Mouse (Mus musculus) heart, embryonic 12.5 days (tissue): Measurements from ENCODE around the gene Lmna. TPM values are rescaled to one million over a fixed set of nuclear protein-coding genes. Genes with fewer than 3 reads are reported as not detected.

Experiments used
- ATAC-seq: fragments of 200-750 bp; cut with Nextera tagmentation; 2 replicates; pipeline ENCODE4 v1.8.0; 2017; ENCODE audit warnings: moderate TSS enrichment, moderate library complexity; ENCODE audit not compliant: insufficient number of reproducible peaks, low FRiP score
- H3K27ac ChIP-seq: fragments of 300-500 bp; sonication (generic); 2 replicates; pipeline ENCODE4 v1.5.1; 2016; ENCODE audit warnings: mild to moderate bottlenecking, moderate library complexity; ENCODE audit not compliant: poor library complexity, severe bottlenecking
- H3K27me3 ChIP-seq: fragments of 300-500 bp; sonication (generic); replicated peaks from 2 replicates; pipeline ENCODE4 v1.6.1; 2016; ENCODE audit warnings: mild to moderate bottlenecking, moderate library complexity
- H3K36me3 ChIP-seq: fragments of 300-500 bp; sonication (generic); 2 replicates; pipeline ENCODE4 v1.6.1; 2016; ENCODE audit warnings: mild to moderate bottlenecking, moderate library complexity
- H3K4me1 ChIP-seq: fragments of 300-500 bp; sonication (generic); replicated peaks from 2 replicates; pipeline ENCODE4 v1.6.1; 2016; ENCODE audit warnings: mild to moderate bottlenecking
- H3K4me2 ChIP-seq: fragments of 300-500 bp; sonication (generic); 2 replicates; pipeline ENCODE4 v1.6.1; 2016; ENCODE audit warnings: mild to moderate bottlenecking, moderate library complexity
- H3K4me3 ChIP-seq: fragments of 300-500 bp; sonication (generic); 2 replicates; pipeline ENCODE4 v1.5.1; 2016; ENCODE audit warnings: mild to moderate bottlenecking
- H3K9ac ChIP-seq: fragments of 300-500 bp; sonication (generic); 2 replicates; pipeline ENCODE4 v1.6.1; 2016; ENCODE audit warnings: mild to moderate bottlenecking, moderate library complexity
- H3K9me3 ChIP-seq: fragments of 300-500 bp; sonication (generic); replicated peaks from 2 replicates; pipeline ENCODE4 v1.6.1; 2016; ENCODE audit warnings: mild to moderate bottlenecking, moderate library complexity
- whole genome bisulfite sequencing: fragments of 180-500 bp; shearing (Covaris S2); methylation state at CpG from one replicate; pipeline ENCODE4 v1.1.7; 2016; 5-methylcytosine and 5-hydroxymethylcytosine counted together
- polyA plus RNA-seq: library from polyadenylated mRNA; unstranded; fragments of >200 nt; fragmentation: Nextera tagmentation; extraction: Ambion mirVana; gene quantifications from 2 replicates; pipeline ENCODE4 v1.2.1, GENCODE M21; 2016

Gene Lmna
- polyA plus RNA-seq, 1 experiment from 2014 or later: 108 TPM

DNA sequence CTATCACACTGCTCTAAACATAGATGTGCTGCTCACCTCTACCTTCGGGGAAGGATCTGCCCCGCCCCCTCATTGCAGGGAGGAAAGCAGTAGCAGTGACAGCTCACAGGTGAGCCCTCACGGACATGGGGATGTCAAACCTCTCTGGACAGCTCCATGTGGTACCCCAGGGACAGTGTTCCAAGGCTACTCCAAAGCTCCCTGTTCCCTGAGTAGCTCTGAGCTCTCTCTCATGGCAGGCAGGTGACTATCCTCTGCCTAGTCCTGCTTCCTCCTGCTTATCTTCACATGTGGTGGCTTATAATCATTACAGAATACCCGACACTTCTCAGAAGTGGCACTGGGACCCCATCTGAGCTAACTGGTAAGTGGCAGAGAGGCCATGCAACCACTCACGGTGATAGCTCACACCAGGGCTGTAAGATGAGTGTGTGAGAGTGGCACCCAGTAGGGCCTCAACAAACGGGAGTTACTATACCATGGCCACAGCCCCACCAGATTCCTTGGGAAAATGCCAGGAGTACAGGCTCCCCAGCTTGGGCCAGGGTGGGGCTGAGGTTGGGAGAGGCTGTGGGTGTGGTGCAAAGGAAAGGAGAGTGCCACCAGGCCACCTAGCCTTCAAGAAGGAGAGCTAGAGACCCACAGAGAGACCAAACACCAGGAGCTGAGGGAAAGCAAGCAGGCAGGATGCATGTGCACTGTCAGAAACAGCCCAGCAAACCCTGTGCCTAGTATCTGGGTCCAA, 37.1 kb upstream of the Lmna start:
- no peaks in the 10 kb centered on the region for H3K27me3 ChIP-seq
- 69% methylated on average over 6 of the region's 6 CpGs for WGBS
- no peak overlapping the region for H3K27ac ChIP-seq
- H3K4me1 ChIP-seq: peaks cover 6% of the 10 kb centered on the region
- no peak overlapping the region for H3K4me3 ChIP-seq
- H3K9ac ChIP-seq: no peak overlapping the region
- no peak for ATAC-seq
- no peaks in the 10 kb centered on the region; the same call in 1 of the 2 replicates for H3K36me3 ChIP-seq
- no peak overlapping the region for H3K4me2 ChIP-seq
- no peaks in the 10 kb centered on the region for H3K9me3 ChIP-seq

DNA sequence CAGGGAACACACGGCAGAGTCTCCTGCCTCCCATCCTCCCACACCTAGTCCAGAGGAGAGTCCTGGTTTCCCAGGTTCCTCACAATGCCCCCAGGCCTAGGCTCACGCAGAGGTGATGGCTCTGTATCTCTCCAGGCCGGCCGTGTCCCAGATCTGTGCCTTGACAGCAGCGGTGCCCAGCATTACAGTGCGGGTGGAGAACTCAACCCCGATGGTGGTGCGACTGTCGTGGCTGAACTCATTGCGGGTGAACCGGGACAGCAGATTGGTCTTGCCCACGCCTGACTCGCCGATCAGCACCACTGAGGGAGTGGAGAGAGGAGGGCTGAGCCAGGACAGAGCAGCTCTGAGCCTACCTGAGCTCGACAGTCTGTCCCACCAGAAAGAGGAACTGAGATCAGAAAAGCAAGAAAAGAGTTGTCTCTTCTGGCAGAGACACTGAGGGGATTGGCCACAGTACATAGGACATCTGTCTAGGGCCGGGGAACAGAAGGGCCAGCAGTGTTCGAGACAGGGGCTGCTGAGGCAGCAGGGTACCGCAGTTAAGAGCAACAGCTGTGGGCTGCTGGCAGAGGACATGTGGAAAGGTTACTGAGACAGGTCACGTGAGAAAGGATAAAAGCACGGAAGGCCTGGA, 35.3 kb upstream of the Lmna start:
- H3K4me3 ChIP-seq: no peak overlapping the region
- peaks cover 7% of the 10 kb centered on the region for H3K36me3 ChIP-seq
- H3K27me3 ChIP-seq: no peaks in the 10 kb centered on the region
- H3K9me3 ChIP-seq: no peaks in the 10 kb centered on the region
- no peak for ATAC-seq
- no peak overlapping the region for H3K27ac ChIP-seq
- H3K9ac ChIP-seq: peak overlapping the region; percentile 25; the same call in 1 of the 2 replicates
- peaks cover 9% of the 10 kb centered on the region for H3K4me1 ChIP-seq
- 58% methylated on average over 20 of the region's 20 CpGs for WGBS
- H3K4me2 ChIP-seq: no peak overlapping the region

DNA sequence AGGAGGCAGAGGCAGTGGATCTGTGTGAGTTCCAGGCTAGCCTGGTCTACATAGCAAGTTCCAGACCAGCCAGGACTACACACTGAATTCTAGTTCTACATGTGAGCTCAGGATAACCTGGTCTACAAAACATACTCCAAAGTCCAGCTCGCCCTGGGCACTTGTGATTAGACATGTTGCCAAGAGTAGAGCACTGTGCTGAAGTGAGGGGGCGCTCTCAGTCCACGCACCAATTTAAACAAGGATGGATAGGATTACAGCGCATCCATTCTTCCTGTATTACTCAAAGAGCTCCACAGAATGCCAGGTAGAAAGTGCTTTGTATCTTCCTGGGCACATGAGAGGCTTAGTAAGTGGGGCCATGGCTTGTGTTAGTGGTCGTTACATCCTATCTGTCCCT, 34.8 kb upstream of the Lmna start:
- 31% methylated on average over 5 of the region's 5 CpGs for WGBS
- no peak overlapping the region for H3K27ac ChIP-seq
- no peaks in the 10 kb centered on the region for H3K27me3 ChIP-seq
- H3K4me1 ChIP-seq: peaks cover 13% of the 10 kb centered on the region
- H3K4me2 ChIP-seq: no peak overlapping the region
- no peak for ATAC-seq
- 0 out of 2 replicates have a peak overlapping the region, but pooled peaks have one; percentile 25 for H3K9ac ChIP-seq
- no peak overlapping the region for H3K4me3 ChIP-seq
- H3K9me3 ChIP-seq: no peaks in the 10 kb centered on the region
- H3K36me3 ChIP-seq: peaks cover 10% of the 10 kb centered on the region

DNA sequence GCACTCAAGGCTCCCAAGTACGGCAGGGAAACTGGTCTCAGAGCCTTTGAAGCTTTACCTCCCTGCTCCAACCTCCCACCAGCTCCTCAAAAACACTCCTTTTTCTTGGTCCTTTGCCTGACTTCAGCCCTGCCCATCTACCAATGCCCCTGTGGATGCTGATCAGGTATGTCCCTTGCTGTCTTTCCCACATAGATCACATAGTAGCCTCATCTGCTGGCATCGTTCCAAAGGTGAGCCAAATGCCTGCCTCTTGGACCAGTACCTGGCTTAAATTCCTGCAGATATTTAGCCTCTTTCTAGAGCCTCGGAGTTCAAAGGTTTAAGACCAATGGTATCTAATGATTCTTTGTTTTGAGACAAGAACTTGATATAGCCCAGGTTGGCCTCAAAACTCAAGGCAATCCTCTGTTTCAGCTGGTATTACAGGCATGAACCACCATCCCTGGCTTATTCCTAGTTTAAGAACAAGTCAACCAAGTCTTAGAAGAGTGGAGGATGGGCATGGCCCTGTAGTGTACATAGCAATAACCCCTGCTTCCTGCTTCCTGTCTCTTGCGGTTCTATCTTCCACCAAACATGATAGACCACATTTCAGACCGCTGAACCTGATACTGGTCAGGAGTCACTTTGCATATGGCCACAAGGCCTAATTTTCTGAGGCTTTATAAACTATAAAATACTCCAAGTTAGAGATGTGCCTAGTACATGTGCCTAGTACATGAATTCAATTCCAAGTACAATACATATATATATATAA, 34.1 kb upstream of the Lmna start:
- ATAC-seq: no peak
- no peak overlapping the region for H3K9ac ChIP-seq
- 56% methylated on average over 5 of the region's 5 CpGs for WGBS

DNA sequence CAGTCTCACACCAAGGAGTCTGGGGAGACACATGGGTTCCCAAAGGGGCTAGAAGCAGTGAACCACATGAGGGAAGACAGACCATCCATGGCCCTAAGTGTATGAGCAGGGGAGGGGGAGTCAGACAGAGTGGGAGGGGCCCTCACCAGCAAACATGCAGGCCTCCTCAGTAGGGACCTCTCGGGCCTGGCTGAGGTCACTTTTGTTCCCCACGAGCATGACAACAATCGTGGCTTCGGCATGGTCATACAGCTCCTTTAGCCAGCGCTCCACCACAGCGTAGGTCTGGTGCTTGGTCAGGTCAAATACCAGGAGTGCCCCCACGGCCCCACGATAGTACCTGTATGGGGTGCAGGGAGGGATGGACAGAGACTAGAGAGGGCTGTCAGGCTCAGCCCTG, 33.4 kb upstream of the Lmna start:
- ATAC-seq: no peak; the same call in 1 of the 2 replicates
- WGBS: 76% methylated on average over 8 of the region's 8 CpGs
- Histone ChIP-seq H3K9me3 (no peaks in the 10 kb centered on the region), H3K4me2 (no peak overlapping the region), H3K9ac (no peak overlapping the region; the same call in 1 of the 2 replicates), H3K4me3 (no peak overlapping the region), H3K36me3 (peaks cover 20% of the 10 kb centered on the region), H3K27me3 (no peaks in the 10 kb centered on the region), H3K27ac (no peak overlapping the region), H3K4me1 (peaks cover 23% of the 10 kb centered on the region)

More for the DNA sequence above, 34.1 kb upstream of the Lmna start:
- no peak overlapping the region for H3K4me2 ChIP-seq
- H3K4me1 ChIP-seq: peaks cover 16% of the 10 kb centered on the region
- H3K27ac ChIP-seq: no peak overlapping the region
- no peak overlapping the region for H3K4me3 ChIP-seq
- H3K27me3 ChIP-seq: no peaks in the 10 kb centered on the region
- peaks cover 13% of the 10 kb centered on the region for H3K36me3 ChIP-seq
- H3K9me3 ChIP-seq: no peaks in the 10 kb centered on the region

DNA sequence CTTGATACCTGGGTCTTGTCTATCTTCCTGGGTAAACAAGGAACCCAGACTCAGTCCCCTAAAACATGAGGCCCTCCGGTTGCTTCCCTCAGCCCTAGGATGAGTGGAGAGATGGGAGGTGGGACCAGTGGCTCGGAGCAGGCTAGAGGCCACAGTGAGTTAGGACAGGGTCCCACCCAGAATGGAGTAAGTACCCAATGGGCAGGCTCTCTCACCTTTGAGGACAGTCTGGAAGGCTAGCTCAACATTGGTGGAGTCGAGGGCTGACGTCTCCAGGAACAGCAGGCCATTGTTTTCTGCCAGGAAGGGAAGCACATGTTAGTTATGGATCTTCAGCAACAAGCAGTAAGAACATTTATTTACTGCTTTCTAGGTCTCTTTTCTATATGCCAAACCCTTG, 32.7 kb upstream of the Lmna start:
- H3K9ac ChIP-seq: no peak overlapping the region
- no peak overlapping the region for H3K4me3 ChIP-seq
- no peaks in the 10 kb centered on the region for H3K27me3 ChIP-seq
- peaks cover 30% of the 10 kb centered on the region for H3K4me1 ChIP-seq
- H3K9me3 ChIP-seq: no peaks in the 10 kb centered on the region
- no peak for ATAC-seq
- no peak overlapping the region for H3K27ac ChIP-seq
- WGBS: 57% methylated on average over 4 of the region's 4 CpGs
- H3K4me2 ChIP-seq: no peak overlapping the region
- peaks cover 27% of the 10 kb centered on the region for H3K36me3 ChIP-seq

DNA sequence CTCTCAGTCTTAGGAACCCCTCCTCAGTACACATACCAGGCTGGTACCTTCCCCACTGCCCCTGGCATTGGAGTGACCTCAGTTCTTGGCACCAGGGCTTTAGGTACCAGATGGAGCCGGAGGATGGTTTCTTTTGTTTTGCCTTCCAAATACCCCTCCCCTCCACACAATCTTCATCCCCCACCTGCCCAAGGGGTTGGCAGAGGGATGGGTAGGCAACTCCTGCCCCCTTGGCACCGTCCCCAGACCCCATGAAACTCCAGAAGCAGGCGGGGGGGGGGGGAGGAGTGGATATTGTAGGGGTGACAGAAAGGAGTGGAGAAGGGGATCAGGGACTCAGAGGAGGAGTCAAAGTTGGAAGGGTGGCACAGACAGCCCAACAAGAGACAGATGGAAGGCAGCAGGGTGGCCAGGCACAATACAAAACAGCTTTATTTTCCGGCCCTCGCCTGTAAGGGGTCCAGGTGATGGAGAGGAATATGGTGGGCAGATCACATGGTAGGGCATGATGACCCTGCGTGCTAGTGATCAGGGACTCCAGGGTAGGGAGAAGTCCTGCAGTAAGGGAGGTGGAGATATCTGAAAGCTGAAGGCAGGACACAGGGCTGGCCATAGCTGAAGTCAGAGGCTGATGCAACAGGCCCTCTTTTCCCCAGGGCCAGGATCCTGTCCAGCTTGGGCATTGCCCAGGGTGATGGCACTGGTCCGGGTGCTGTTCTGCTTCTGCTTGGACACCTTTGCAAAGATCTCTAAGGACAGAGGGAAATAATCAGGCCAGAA, 32.1 kb upstream of the Lmna start:
- Histone ChIP-seq H3K27ac (no peak overlapping the region), H3K9me3 (no peaks in the 10 kb centered on the region), H3K27me3 (no peaks in the 10 kb centered on the region), H3K36me3 (peaks cover 33% of the 10 kb centered on the region), H3K4me1 (peaks cover 37% of the 10 kb centered on the region), H3K4me2 (no peak overlapping the region), H3K9ac (no peak overlapping the region), H3K4me3 (no peak overlapping the region)
- no peak for ATAC-seq
- WGBS: 77% methylated on average over 7 of the region's 7 CpGs

DNA sequence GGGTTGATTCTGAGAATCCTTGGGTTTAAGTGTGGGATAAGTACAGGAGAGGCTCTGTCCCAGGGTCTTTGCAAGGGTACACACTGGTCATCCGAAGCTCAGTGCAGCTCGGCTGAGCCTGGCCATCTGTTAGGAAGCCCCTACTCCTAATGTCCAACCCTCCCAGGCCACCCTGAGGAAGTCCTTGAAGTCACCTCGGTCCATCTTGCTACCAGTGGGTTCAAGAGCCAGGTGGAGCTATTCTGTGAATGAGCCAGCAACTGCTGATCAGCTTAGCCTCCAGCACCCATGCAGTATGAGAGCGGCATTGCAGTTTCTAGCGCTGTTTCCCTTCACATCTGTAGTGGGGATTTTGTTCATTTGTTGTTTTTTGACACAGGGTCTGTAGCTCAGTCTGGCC, 30.3 kb upstream of the Lmna start:
- no peak overlapping the region for H3K4me3 ChIP-seq
- ATAC-seq: no peak
- WGBS: 51% methylated on average over 5 of the region's 5 CpGs
- peaks cover 54% of the 10 kb centered on the region for H3K4me1 ChIP-seq
- no peaks in the 10 kb centered on the region for H3K9me3 ChIP-seq
- H3K4me2 ChIP-seq: no peak overlapping the region
- H3K27ac ChIP-seq: no peak overlapping the region
- 0 out of 2 replicates have a peak overlapping the region, but pooled peaks have one; percentile 24 for H3K9ac ChIP-seq
- peaks cover 45% of the 10 kb centered on the region for H3K36me3 ChIP-seq
- no peaks in the 10 kb centered on the region for H3K27me3 ChIP-seq

DNA sequence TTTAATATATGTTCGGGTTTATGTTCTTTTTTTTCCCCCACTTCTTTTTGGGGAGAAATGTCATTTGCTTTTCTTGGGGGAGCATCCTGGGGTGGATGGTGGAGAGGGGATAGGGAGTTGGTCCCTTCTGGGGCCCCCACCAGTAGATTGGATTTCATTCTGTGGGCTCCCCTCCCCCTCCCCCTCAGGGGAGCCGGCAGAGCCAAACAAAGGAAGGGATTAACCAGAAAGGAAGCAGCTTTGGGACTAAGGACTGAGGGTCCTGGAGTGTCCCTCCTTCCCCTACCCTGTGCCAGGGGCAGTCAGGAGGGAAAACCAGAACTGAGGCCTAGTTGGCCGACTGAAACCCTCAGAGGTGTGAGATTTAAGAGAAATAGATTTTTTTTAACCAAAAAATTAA, 29.6 kb upstream of the Lmna start:
- H3K27ac ChIP-seq: no peak overlapping the region
- H3K9me3 ChIP-seq: no peaks in the 10 kb centered on the region
- peaks cover 46% of the 10 kb centered on the region for H3K36me3 ChIP-seq
- no peak for ATAC-seq
- WGBS: 27% methylated on average over 3 of the region's 3 CpGs
- no peak overlapping the region for H3K4me3 ChIP-seq
- H3K9ac ChIP-seq: no peak overlapping the region
- H3K27me3 ChIP-seq: no peaks in the 10 kb centered on the region
- H3K4me1 ChIP-seq: peaks cover 61% of the 10 kb centered on the region
- H3K4me2 ChIP-seq: no peak overlapping the region

DNA sequence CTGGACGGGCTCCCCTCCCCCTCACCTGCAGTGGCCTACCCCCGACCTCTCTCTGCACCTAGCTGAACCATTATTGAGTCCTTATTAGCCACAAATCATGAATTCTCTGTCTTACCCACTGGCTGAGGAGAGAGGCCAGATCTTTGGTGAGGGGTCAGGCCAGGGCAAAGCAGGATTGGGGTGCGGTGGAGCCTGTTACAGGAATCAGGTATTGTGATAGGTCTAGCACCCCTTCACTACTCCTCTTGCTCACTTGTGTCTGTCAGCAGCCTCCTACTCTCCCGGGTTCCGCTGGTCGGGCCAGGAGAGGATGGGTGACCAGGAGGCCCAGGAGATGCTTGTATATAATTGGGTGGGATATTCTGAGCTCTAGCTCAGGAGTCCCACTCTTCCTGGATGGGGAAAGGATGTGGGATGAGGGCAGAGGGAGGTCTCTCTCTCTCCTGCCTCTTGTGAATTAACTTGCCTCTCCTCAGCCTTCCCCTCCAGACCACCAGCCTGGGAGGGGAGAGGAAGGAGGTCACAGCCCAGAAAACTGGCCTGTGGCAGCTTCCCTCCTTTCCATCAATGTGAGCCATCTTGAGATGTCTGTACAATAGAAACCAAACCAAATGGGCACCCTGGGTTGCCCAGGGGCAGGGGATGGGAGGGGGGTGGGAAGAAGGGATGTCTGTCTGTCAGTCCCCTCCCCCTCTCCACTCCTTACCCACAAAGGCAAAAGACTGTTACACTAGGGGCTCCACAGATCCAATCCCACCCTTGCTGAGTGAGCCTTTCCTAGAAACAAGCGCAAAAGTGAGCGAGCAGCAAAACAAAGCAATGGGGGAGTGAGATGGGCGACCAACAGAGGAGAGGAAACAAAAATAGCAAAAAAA, 28.8 kb upstream of the Lmna start:
- H3K36me3 ChIP-seq: peaks cover 46% of the 10 kb centered on the region
- H3K9me3 ChIP-seq: no peaks in the 10 kb centered on the region
- no peak for ATAC-seq
- 0 out of 2 replicates have a peak overlapping the region, but pooled peaks have one; percentile 9 for H3K27ac ChIP-seq
- peaks cover 70% of the 10 kb centered on the region for H3K4me1 ChIP-seq
- H3K4me3 ChIP-seq: no peak overlapping the region
- H3K27me3 ChIP-seq: no peaks in the 10 kb centered on the region
- H3K9ac ChIP-seq: peak overlapping the region; percentile 4; the same call in 1 of the 2 replicates
- 52% methylated on average over 9 of the region's 9 CpGs for WGBS
- no peak overlapping the region for H3K4me2 ChIP-seq
